Mouse (Mus musculus) testis, adult 2 months (tissue): ENCODE results near the gene Agpat3. TPM values are rescaled to one million over a fixed set of nuclear protein-coding genes. Genes with fewer than 3 reads are reported as not detected.
"Not testable (repeated sequence)": the region's sequence is repeated elsewhere in the genome, so short reads cannot be mapped to it uniquely, and the experiment has no call there.

ENCODE experiments used
- H3K27ac ChIP-seq: fragments of 200-500 bp; 2 replicates; pipeline ENCODE4 v1.5.1; 2012; ENCODE audit warnings: low read depth, low read length; ENCODE audit not compliant: control insufficient read depth, insufficient read depth
- H3K27me3 ChIP-seq: fragments of 200-500 bp; 2 replicates; pipeline ENCODE4 v1.6.1; 2012; ENCODE audit warnings: mild to moderate bottlenecking, low read length, moderate library complexity; ENCODE audit not compliant: control insufficient read depth, insufficient read depth
- H3K36me3 ChIP-seq: fragments of 200-500 bp; 2 replicates; pipeline ENCODE4 v1.6.1; 2012; ENCODE audit warnings: mild to moderate bottlenecking, low read length; ENCODE audit not compliant: control insufficient read depth, insufficient read depth
- H3K4me1 ChIP-seq: fragments of 200-500 bp; 2 replicates; pipeline ENCODE4 v1.6.1; 2012; ENCODE audit warnings: low read length; ENCODE audit not compliant: control insufficient read depth, insufficient read depth
- H3K4me3 ChIP-seq: fragments of 200-500 bp; 2 replicates; pipeline ENCODE4 v1.5.1; 2012; ENCODE audit warnings: low read depth, mild to moderate bottlenecking, low read length, moderate library complexity, mixed read lengths; ENCODE audit not compliant: control insufficient read depth
- CTCF ChIP-seq: fragments of 200-500 bp; IDR thresholded peaks from 2 replicates; pipeline ENCODE4 v1.5.1; 2012; ENCODE audit warnings: low read depth, mild to moderate bottlenecking, inconsistent platforms, low read length, moderate library complexity; ENCODE audit not compliant: control insufficient read depth, insufficient read depth, insufficient replicate concordance
- POLR2A ChIP-seq: fragments of 200-500 bp; IDR thresholded peaks from 2 replicates; pipeline ENCODE4 v1.6.1; 2012; ENCODE audit warnings: low read depth, mild to moderate bottlenecking, inconsistent platforms, low read length, moderate library complexity; ENCODE audit not compliant: control insufficient read depth
- polyA plus RNA-seq: library from polyadenylated mRNA; depleted of rRNA; stranded (reverse); fragments of >200 nt; gene quantifications from 2 replicates; pipeline ENCODE4 v1.2.3, GENCODE M21; 2012

The Agpat3 gene
- polyA plus RNA-seq, 1 experiment, result 1,109 TPM

DNA sequence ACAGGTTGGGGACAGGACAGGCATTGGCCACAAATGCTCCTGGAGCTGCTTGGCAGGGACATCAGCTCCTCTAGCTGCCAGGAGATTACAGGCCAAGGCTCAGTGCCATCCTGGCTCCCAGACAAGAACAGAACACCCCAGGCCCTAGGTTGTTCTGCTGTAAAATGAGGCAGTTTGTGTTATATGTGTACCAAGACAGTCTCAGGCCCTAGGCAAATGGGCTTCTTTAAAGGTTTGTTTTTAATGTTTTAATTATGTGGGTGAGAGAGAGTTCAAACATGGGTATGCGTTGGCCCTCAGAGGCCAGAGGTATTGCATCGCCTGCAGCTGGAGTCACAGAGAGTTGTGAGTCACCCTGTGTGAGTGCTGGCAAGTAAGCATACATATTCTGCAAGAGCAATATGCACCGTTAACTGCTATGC is 8.0 kb upstream of the Agpat3 start:
- no peak overlapping the region for H3K4me3 ChIP-seq
- H3K36me3 ChIP-seq, result no peaks in the 10 kb centered on the region
- no peak overlapping the region for H3K27ac ChIP-seq
- TF ChIP-seq POLR2A, result no peak
- TF ChIP-seq CTCF, result no peak
- H3K4me1 ChIP-seq, result no peaks in the 10 kb centered on the region
- H3K27me3 ChIP-seq, result no peaks in the 10 kb centered on the region

DNA sequence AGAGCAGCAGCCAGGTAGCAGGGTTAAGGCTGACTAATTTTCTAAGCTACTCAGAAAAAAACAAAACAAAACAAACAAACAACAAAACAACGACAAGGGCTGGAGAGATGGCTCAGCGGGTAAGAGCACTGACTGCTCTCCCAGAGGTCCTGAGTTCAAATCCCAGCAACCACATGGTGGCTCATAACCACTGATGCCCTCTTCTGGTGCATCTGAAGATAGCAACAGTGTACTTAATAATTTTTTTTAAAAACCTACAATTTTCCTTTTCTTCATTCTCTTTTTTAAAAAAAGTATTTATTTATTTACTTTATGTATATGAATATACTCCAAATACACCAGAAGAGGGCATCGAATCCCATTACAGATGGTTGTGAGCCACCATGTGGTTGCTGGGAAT is 6.7 kb upstream of the Agpat3 start:
- H3K27me3 ChIP-seq, H3K4me3 ChIP-seq, H3K4me1 ChIP-seq, H3K27ac ChIP-seq, H3K36me3 ChIP-seq: not testable (repeated sequence)

DNA sequence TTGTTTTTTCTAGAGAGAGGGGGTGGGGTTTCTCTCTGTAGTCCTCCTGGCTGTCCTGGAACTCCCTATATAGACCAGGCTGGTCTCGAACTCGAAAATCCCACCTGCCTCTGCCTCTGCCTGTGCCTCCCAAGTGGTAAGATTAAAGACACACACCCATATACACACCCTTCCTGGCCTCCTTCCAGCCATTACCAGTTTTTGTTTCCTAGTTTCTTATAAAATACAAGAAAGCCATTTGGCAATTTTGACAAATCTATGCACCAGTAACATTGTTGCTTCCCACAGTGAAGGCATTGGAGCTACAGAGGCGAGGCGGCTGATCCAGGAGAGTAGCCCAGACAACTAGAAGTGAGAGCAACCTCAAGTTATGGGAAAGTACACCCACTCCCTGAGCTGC is 6.0 kb upstream of the Agpat3 start:
- peaks cover under 1% of the 10 kb centered on the region; the same call in 1 of the 2 replicates for H3K4me1 ChIP-seq
- TF ChIP-seq POLR2A (no peak), CTCF (no peak)
- no peak overlapping the region for H3K4me3 ChIP-seq
- no peaks in the 10 kb centered on the region for H3K27me3 ChIP-seq
- H3K36me3 ChIP-seq, result no peaks in the 10 kb centered on the region
- H3K27ac ChIP-seq, result no peak overlapping the region

GRCm38 (mm10) chr10:78357742-78358141 is 5.5 kb upstream of the Agpat3 start:
- no peaks in the 10 kb centered on the region for H3K36me3 ChIP-seq
- no peak overlapping the region for H3K4me3 ChIP-seq
- H3K27me3 ChIP-seq, result no peaks in the 10 kb centered on the region
- TF ChIP-seq CTCF, result no peak
- TF ChIP-seq POLR2A, result no peak
- H3K4me1 ChIP-seq, result peaks cover 4% of the 10 kb centered on the region
- no peak overlapping the region for H3K27ac ChIP-seq

GRCm38 (mm10) chr10:78355931-78356593 is 3.8 kb upstream of the Agpat3 start:
- peaks cover 11% of the 10 kb centered on the region for H3K4me1 ChIP-seq
- H3K36me3 ChIP-seq, result no peaks in the 10 kb centered on the region
- H3K4me3 ChIP-seq, result no peak overlapping the region
- no peak overlapping the region for H3K27ac ChIP-seq
- TF ChIP-seq POLR2A (no peak), CTCF (no peak)
- H3K27me3 ChIP-seq, result no peaks in the 10 kb centered on the region; the same call in 1 of the 2 replicates

- H3K4me3 ChIP-seq, result peak overlapping the region; percentile 97
- no peaks in the 10 kb centered on the region for H3K36me3 ChIP-seq
- H3K4me1 ChIP-seq, result peaks cover 17% of the 10 kb centered on the region
- H3K27ac ChIP-seq, result peak overlapping the region; percentile 100
- no peak for TF ChIP-seq CTCF
- H3K27me3 ChIP-seq, result no peaks in the 10 kb centered on the region; the same call in 1 of the 2 replicates
Observed at GRCm38 (mm10) chr10:78353196-78353595, 907 bp upstream of the Agpat3 start.

DNA sequence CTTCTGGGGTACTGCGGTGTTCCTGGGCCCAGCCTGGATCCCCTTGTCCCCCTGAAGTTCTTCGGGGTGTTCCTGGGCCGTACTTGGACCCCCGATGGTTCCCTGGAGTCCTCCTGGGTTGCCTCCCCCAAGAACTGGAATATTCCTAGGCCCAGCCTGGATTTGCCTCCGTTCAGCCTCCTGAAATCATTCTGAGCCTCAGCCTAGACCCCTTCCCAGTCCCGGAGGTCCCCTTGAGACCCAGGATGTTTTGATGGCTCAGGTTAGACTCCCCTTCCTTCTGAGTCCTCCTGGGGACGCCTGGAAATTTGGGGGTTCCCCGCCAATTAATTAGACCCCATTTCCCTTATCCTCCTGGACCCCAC is 359 bp upstream of the Agpat3 start:
- H3K27me3 ChIP-seq, result no peaks in the 10 kb centered on the region; the same call in 1 of the 2 replicates
- peak overlapping the region; percentile 100 for H3K27ac ChIP-seq
- no peaks in the 10 kb centered on the region; the same call in 1 of the 2 replicates for H3K36me3 ChIP-seq
- peaks cover 17% of the 10 kb centered on the region for H3K4me1 ChIP-seq
- peak overlapping the region; percentile 97 for H3K4me3 ChIP-seq
- TF ChIP-seq POLR2A (no peak), CTCF (no peak)

GRCm38 (mm10) chr10:78351564-78351886 is 764 bp downstream of the Agpat3 start:
- Histone ChIP-seq H3K27ac (peak overlapping the region; percentile 58; the same call in 1 of the 2 replicates), H3K36me3 (no peaks in the 10 kb centered on the region; the same call in 1 of the 2 replicates)

More at GRCm38 (mm10) chr10:78351564-78351886, 764 bp downstream of the Agpat3 start:
- no peak for TF ChIP-seq POLR2A
- no peak for TF ChIP-seq CTCF
- H3K27me3 ChIP-seq, result no peaks in the 10 kb centered on the region; the same call in 1 of the 2 replicates
- H3K4me3 ChIP-seq, result peak overlapping the region; percentile 97
- peaks cover 17% of the 10 kb centered on the region for H3K4me1 ChIP-seq
